Mouse (Mus musculus) hindbrain, embryonic 16.5 days (tissue): ENCODE measurements around the gene Snd1. TPM values are rescaled to one million over a fixed set of nuclear protein-coding genes. Genes with fewer than 3 reads are reported as not detected.
A peak's percentile ranks its signal among the peaks of the same experiment; 100 is the strongest.

Source experiments
- ATAC-seq: fragments of 200-750 bp; cut with Nextera tagmentation; 2 replicates; pipeline ENCODE4 v1.8.0; 2017; ENCODE audit warnings: moderate TSS enrichment, moderate library complexity
- H3K27ac ChIP-seq: fragments of 300-500 bp; sonication (generic); 2 replicates; pipeline ENCODE4 v1.5.1; 2014; ENCODE audit warnings: low read depth, mild to moderate bottlenecking, control low read depth, low read length, moderate library complexity
- H3K27me3 ChIP-seq: fragments of 300-500 bp; sonication (generic); replicated peaks from 2 replicates; pipeline ENCODE4 v1.6.1; 2014; ENCODE audit warnings: low read length; ENCODE audit not compliant: control insufficient read depth, insufficient read depth
- H3K36me3 ChIP-seq: fragments of 300-500 bp; sonication (generic); 2 replicates; pipeline ENCODE4 v1.6.1; 2014; ENCODE audit warnings: mild to moderate bottlenecking, low read length, moderate library complexity, mixed read lengths; ENCODE audit not compliant: control insufficient read depth, insufficient read depth
- H3K4me1 ChIP-seq: fragments of 300-500 bp; sonication (generic); 2 replicates; pipeline ENCODE4 v1.6.1; 2014; ENCODE audit warnings: low read depth, low read length; ENCODE audit not compliant: control insufficient read depth, insufficient read depth
- H3K4me2 ChIP-seq: fragments of 300-500 bp; sonication (generic); 2 replicates; pipeline ENCODE4 v1.6.1; 2014; ENCODE audit warnings: mild to moderate bottlenecking, low read length, control low read depth, moderate library complexity
- H3K4me3 ChIP-seq: fragments of 300-500 bp; sonication (generic); 2 replicates; pipeline ENCODE4 v1.5.1; 2014; ENCODE audit warnings: mild to moderate bottlenecking, low read length, control low read depth, moderate library complexity
- H3K9ac ChIP-seq: fragments of 300-500 bp; sonication (generic); 2 replicates; pipeline ENCODE4 v1.6.1; 2014; ENCODE audit warnings: low read depth, mild to moderate bottlenecking, control low read depth, low read length, moderate library complexity
- H3K9me3 ChIP-seq: fragments of 300-500 bp; sonication (generic); 2 replicates; pipeline ENCODE4 v1.6.1; 2014; ENCODE audit warnings: mild to moderate bottlenecking, low read length, moderate library complexity; ENCODE audit not compliant: control insufficient read depth
- WGBS: fragments of 180-500 bp; shearing (Covaris S2); extraction: QIAGEN DNeasy Blood & Tissue Kit; methylation state at CpG from one replicate; pipeline ENCODE4 v1.1.7; 2014; 5-methylcytosine and 5-hydroxymethylcytosine counted together
- polyA plus RNA-seq: library from polyadenylated mRNA; unstranded; fragments of >200 nt; fragmentation: Nextera tagmentation; extraction: Ambion mirVana; gene quantifications from 2 replicates; pipeline ENCODE4 v1.2.1, GENCODE M21; 2015

Snd1 gene
- polyA plus RNA-seq, 1 experiment from 2014 or later, result 69.7 TPM

DNA sequence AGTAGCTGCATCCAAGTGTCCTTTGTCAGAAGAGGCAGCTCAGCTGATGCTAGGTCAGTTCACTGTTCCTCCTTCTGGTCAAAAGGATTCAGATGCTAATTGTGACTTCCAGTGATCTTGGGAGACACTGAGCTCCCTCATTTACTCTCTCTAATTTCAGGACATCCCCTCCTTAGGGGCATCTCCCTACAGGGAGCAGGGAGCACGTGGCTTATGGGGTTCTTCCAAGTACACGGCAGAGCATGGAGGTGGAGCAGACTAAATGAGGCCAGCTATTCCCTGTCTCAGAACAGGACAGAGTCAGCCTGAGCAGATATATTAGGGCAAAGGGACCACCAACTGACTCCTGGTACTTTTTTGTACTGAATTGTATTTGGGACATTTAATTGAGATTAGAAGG is 385.5 kb downstream of the Snd1 start:
- H3K4me3 ChIP-seq, result no peak overlapping the region
- no peaks in the 10 kb centered on the region for H3K9me3 ChIP-seq
- H3K4me2 ChIP-seq, result no peak overlapping the region
- H3K36me3 ChIP-seq, result no peaks in the 10 kb centered on the region
- WGBS, result 20% methylated on average over 2 of the region's 2 CpGs
- no peak overlapping the region for H3K27ac ChIP-seq
- H3K9ac ChIP-seq, result no peak overlapping the region
- H3K4me1 ChIP-seq, result peaks cover 13% of the 10 kb centered on the region
- ATAC-seq, result no peak
- no peaks in the 10 kb centered on the region for H3K27me3 ChIP-seq

DNA sequence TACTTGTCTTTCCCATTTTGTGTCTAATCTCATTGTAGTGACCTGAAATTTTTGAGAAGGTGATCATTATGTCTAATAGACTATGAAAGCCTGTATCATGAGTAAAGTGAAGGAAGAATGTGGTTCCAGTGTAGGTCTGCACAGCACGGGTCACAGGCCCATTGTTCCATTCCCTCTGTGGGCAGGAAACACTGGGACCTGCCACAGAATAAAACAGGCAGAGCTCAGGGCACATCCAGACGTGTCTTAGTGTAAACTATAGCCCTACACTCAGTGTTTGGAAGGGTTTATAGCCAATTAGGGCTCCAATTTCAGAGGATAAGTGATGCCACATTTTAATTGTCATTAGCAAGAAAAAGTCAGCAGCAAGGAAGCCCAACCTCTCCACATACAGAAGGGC is 386.0 kb downstream of the Snd1 start:
- Histone ChIP-seq H3K9me3 (no peaks in the 10 kb centered on the region), H3K27me3 (no peaks in the 10 kb centered on the region), H3K4me3 (no peak overlapping the region), H3K4me1 (peaks cover 11% of the 10 kb centered on the region), H3K4me2 (no peak overlapping the region), H3K27ac (no peak overlapping the region), H3K36me3 (no peaks in the 10 kb centered on the region), H3K9ac (no peak overlapping the region)
- WGBS, result 39% methylated on average over 2 of the region's 2 CpGs
- ATAC-seq, result no peak

DNA sequence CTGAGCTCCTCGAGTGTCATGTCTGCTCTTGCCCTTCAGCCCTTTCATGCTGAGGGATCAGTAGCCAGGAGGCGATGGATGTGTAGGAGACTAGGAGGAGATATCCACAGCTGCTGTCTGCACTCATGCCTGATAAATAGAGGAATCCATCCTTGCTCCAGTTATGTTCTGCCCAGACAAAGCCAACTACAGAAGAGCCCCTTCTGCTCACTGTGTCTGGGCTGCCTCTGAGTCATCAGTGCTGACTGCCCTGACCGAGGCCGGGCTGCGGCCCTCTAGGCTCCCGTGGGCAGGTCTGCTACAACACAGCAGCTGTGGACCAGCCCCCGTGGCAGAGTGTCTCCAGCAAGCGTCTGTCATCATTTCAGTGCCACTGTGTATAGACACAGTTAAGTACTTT is 387.4 kb downstream of the Snd1 start:
- H3K9me3 ChIP-seq, result no peaks in the 10 kb centered on the region
- no peaks in the 10 kb centered on the region for H3K36me3 ChIP-seq
- ATAC-seq, result no peak
- H3K4me2 ChIP-seq, result no peak overlapping the region
- no peak overlapping the region for H3K9ac ChIP-seq
- H3K4me3 ChIP-seq, result no peak overlapping the region
- no peak overlapping the region for H3K27ac ChIP-seq
- no peaks in the 10 kb centered on the region for H3K27me3 ChIP-seq
- H3K4me1 ChIP-seq, result peaks cover 11% of the 10 kb centered on the region
- WGBS, result 50% methylated on average over 8 of the region's 8 CpGs

DNA sequence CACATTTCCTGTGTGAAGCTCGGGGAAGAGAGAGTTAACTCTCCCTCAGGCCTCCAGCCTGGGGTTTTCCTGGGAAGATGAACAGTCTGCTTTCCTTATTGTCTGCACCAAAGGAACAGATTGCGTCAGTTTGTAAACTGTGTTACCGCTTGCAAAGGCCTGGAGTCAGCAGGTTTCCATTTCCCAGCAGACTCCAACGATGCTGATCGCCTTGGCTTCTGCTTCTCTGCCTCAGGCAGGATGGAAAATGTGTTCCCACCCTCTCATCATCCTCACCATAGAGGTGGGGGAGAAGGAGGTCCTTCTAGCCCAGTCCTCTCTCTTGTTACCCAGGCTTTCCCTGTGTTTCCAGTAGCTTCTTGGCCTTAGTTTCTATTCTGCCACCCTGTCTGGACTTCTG is 389.7 kb downstream of the Snd1 start:
- H3K4me1 ChIP-seq, result peaks cover 17% of the 10 kb centered on the region
- H3K4me2 ChIP-seq, result no peak overlapping the region
- no peaks in the 10 kb centered on the region for H3K36me3 ChIP-seq
- peak overlapping the region; percentile 55 for H3K27ac ChIP-seq
- no peaks in the 10 kb centered on the region for H3K9me3 ChIP-seq
- no peaks in the 10 kb centered on the region for H3K27me3 ChIP-seq
- H3K4me3 ChIP-seq, result no peak overlapping the region
- WGBS, result 10% methylated on average over 5 of the region's 5 CpGs
- ATAC-seq, result peak; percentile 65
- peak overlapping the region; percentile 2; the same call in 1 of the 2 replicates for H3K9ac ChIP-seq

DNA sequence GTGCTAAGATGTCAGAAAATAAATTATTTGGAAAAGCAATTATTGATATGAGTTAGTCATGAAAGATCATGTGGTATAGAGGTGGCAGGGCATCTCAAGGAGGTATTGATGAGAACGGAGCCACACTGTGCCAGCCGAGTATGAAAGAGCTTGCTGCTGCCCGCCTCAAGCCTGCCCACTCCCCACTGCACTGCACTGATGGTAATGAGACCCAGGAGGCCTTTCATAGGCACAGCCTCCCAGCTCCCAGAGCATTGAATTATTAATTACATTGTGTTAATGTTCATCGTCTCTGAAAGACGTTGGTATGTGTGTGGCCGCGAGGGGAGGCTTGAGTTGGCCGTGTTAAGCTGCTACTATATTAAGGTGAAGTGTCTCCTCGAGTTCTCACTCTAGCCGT is 390.2 kb downstream of the Snd1 start:
- ATAC-seq, result peak; percentile 74
- Histone ChIP-seq H3K4me2 (no peak overlapping the region), H3K27ac (peak overlapping the region; percentile 55), H3K36me3 (no peaks in the 10 kb centered on the region), H3K9me3 (no peaks in the 10 kb centered on the region), H3K9ac (peak overlapping the region; percentile 2; the same call in 1 of the 2 replicates), H3K4me3 (no peak overlapping the region), H3K4me1 (peaks cover 17% of the 10 kb centered on the region), H3K27me3 (no peaks in the 10 kb centered on the region)
- WGBS, result 27% methylated on average over 10 of the region's 10 CpGs

DNA sequence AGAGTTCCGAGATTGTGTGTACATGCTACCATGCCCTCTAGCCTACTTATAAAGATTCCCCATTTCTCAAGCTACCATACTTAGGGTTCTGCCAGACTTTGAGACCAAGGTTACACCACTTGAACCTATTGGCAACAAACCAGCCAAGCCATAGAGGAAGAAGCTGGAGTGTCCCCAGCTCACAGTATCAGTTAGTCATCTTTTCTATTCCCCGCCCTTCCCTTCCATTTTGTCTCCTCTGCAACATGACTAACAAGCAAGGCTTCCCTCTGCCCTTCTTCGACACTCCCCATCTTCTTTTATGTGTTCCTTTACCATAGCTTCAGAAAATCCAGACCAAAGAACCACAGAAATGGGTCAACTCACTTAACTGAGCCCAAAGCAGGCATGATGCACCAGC is 391.3 kb downstream of the Snd1 start:
- ATAC-seq, result no peak
- WGBS, result 98% methylated on average over 3 of the region's 3 CpGs

DNA sequence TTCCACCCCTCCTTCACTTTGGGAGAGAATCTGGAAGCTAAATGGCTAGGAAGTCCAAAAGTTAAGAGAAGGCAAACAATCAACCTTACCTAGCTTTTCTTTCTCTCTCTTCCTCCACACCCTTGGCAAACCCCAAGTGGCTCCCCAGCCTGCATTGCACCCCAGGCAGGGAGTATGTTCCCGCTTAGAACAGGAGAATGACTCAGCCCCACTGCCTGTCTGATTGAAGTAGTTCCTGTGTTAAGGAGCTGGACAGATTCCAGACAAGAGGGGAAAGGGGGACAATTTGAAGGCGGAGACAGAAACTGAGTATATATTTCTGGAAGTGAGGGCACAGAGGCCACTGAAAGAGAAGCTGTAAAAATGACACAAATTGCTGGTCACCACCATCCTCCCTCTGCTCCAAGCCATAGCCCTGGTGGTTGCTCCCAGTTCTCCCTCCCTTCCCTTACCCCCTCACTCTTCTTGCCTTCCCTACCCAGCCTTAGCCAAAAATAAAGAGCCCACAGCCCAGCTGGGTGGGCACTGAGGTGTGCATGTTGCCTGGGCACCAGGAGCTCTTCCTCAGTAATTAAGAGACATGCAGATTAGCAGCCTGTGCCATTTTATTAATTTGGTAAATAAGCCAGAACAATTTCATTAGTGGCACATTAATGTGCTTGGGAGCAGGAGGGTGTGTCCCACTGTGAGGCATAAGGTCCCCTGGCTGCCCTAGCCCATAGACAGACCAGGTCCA is 392.7 kb downstream of the Snd1 start:
- H3K4me3 ChIP-seq, result no peak overlapping the region
- H3K4me2 ChIP-seq, result no peak overlapping the region
- peak; percentile 22; the same call in 1 of the 2 replicates for ATAC-seq
- H3K4me1 ChIP-seq, result peaks cover 17% of the 10 kb centered on the region
- no peak overlapping the region; the same call in 1 of the 2 replicates for H3K9ac ChIP-seq
- H3K27ac ChIP-seq, result no peak overlapping the region
- H3K27me3 ChIP-seq, result no peaks in the 10 kb centered on the region
- H3K9me3 ChIP-seq, result no peaks in the 10 kb centered on the region
- WGBS, result 60% methylated on average over 2 of the region's 2 CpGs
- H3K36me3 ChIP-seq, result no peaks in the 10 kb centered on the region

More for the DNA sequence above, 391.3 kb downstream of the Snd1 start:
- Histone ChIP-seq H3K9me3 (no peaks in the 10 kb centered on the region), H3K9ac (no peak overlapping the region), H3K27ac (no peak overlapping the region), H3K4me3 (no peak overlapping the region), H3K4me2 (no peak overlapping the region), H3K27me3 (no peaks in the 10 kb centered on the region), H3K36me3 (no peaks in the 10 kb centered on the region), H3K4me1 (peaks cover 17% of the 10 kb centered on the region)

DNA sequence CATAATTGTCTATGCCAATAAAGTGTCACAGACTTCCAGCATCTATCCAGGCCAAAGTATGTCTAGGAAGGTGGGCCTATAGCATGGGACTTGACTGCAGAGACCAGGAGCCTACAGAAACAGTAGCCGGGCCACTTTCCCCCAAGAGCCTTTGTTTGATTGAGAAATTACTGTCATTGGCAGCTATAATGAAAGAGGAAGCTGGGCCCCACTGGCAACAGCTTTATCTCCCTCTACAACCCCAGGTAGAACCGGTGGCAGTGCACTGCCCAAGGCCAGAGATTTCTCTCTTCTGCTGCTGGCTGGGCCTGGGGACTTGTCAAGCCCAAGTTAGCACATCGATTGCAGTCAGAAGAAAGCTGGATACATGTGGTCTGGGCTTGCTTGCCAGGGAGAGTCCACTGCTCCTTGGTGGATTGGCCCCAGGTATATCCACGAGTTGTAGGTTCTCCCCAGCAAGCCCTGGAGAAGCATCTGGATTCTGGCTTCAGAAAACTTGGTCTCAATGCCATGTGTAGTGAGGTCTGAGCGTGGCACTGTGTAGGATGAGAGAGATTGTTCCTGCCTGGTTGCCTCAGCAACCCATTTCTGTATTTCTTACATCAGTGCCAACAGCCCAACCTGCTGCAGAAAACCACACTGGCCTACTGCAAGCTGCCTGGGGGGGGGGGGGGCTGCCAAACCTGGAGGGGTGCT is 396.9 kb downstream of the Snd1 start:
- ATAC-seq, result no peak
- Histone ChIP-seq H3K27me3 (no peaks in the 10 kb centered on the region), H3K4me1 (peaks cover 16% of the 10 kb centered on the region), H3K36me3 (no peaks in the 10 kb centered on the region), H3K4me3 (no peak overlapping the region), H3K4me2 (no peak overlapping the region), H3K9ac (no peak overlapping the region), H3K9me3 (no peaks in the 10 kb centered on the region), H3K27ac (no peak overlapping the region)
- 69% methylated on average over 5 of the region's 5 CpGs for WGBS

DNA sequence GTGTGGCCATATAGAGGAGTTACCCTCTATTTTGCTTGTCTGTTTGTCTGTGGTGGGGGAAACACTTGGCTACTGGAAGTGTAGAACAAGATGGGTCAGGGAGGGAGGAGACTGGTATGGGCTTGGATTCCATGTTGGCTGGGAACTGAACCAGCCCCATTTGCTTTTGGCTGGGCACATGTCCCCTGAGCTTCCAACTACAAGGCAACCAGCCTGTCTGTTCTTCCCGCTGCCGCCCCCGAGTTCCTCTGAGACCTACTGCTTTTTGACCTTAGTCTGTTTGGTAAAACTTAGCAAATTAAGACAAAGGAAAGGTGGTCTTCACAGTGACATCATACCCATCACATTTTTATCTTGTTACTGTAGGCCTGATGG is 397.5 kb downstream of the Snd1 start:
- Histone ChIP-seq H3K27me3 (no peaks in the 10 kb centered on the region), H3K36me3 (no peaks in the 10 kb centered on the region), H3K27ac (no peak overlapping the region), H3K9ac (no peak overlapping the region), H3K4me1 (peaks cover 15% of the 10 kb centered on the region), H3K4me2 (no peak overlapping the region), H3K4me3 (no peak overlapping the region), H3K9me3 (no peaks in the 10 kb centered on the region)
- no peak for ATAC-seq
- 71% methylated on average over 3 of the region's 3 CpGs for WGBS
